Mouse (Mus musculus) testis, postnatal 14 days (tissue): ENCODE measurements around the gene Ttll11.

ENCODE experiments used
- DNase-seq: peaks from one replicate; pipeline ENCODE4 v3.0.0; 2021; ENCODE audit warnings: low spot score

Ttll11 gene

DNA sequence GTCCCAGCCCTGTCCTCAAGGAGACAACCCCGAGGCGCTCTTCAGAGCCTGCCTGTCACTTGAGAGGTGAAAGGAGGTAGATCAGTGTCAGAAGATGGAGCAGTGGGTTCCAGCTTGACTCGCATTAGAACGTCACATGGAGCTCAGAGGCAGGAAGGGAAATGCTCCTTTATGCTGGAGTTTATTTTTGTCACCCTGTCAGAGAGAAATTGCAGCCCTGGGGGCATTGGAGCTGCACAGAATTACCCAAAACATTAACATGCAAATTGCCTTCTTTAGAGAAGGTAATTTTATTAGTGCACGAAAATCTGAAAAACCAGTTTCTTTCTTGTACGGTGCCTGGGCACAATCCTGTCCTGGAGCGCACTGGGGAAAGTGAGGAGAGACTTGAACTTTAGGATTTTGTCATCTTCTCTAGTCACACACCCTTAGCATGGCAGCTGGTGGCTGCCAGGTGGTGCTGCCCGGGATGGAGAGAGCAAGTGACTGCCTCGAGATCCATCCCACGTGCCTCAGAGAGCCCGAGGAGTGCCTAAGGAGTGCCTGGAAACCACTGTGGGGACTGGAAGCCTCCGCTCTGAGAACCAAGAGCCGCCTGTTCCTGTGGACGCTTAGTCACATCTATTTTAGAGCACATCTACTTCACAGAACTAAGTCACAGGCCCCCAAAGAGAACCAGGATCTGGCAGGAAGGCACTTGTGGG is 211.7 kb downstream of the Ttll11 start:
- DNase-seq, result no peak

GRCm38 (mm10) chr2:35764328-35764727 is 215.4 kb downstream of the Ttll11 start:
- no peak for DNase-seq

- DNase-seq, result no peak
Observed at GRCm38 (mm10) chr2:35763818-35764217, 215.9 kb downstream of the Ttll11 start.

DNA sequence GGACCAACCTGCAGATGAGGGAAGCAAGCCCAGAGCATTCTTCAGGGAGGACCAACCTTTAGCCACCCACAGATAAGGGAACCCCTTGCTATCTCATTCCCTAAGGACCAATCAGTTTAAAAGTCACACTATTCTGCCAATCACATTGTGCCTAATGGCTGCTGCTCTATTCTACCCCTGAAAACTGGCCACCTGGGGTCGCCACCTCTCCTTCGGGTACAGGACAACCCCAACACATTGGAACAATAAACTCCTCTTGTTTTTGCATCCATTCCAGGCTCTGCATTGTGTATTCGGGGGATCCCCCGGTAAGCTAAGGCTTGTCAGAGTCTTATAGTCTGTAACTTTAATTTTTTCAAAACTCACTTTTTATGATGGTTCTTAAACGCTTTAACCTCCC is 218.3 kb downstream of the Ttll11 start:
- no peak for DNase-seq

GRCm38 (mm10) chr2:35760867-35761266 is 218.8 kb downstream of the Ttll11 start:
- DNase-seq, result no peak

GRCm38 (mm10) chr2:35760352-35760751 is 219.4 kb downstream of the Ttll11 start:
- no peak for DNase-seq

GRCm38 (mm10) chr2:35756467-35756866 is 223.2 kb downstream of the Ttll11 start:
- no peak for DNase-seq

- DNase-seq, result no peak
Observed at GRCm38 (mm10) chr2:35751781-35752505, 227.8 kb downstream of the Ttll11 start.

GRCm38 (mm10) chr2:35750533-35751141 is 229.1 kb downstream of the Ttll11 start:
- DNase-seq, result no peak

- no peak for DNase-seq
Observed at GRCm38 (mm10) chr2:35747371-35748035, 232.2 kb downstream of the Ttll11 start.

DNA sequence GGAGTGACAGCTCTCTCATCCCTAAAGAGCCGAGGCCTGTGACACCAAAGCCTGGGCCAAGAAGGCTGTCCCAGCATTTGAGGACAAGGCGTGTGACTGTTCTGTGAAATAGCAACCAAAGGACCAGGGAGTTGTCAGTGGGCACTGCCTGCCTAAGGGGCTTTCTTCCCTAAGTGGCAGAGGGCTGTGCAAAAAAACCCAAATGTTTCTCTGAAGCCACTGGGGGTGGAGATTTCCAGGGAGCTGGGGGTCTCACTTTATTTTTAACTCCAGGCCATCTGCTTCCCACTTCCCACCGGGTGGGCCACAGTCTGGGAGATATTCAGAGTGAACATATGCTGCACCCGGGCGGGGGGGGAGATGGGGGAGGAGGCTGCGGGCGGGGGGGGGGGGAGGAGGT is 233.1 kb downstream of the Ttll11 start:
- DNase-seq, result no peak

GRCm38 (mm10) chr2:35745876-35746275 is 233.8 kb downstream of the Ttll11 start:
- no peak for DNase-seq

DNA sequence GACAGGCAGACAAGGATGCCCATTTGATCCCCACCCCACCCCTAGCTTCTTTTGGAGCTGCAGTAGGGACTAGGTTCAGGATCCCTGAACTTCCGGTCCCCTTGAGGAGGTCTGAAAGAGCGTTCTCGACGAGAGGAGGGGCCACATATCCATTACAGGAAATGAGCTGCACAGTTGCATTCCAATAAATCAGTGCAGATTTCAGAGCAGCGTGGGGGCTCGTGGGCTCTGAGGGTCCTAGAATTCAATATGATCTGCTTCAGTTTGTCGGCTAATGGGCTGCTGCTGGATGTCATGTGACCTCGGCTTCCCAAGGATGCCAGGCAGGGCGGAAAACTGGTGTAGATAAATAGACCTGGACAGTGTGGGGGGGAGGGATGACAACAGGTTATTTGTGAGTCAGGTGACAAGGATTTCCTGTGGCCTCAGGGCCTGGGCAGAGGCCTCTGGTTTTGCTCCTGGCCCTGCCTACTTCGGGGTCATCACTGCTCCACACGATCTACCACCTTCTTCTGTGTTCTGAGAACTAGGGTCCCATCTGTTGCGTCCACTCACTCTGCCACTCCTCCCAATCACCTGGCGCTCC is 240.0 kb downstream of the Ttll11 start:
- no peak for DNase-seq

- no peak for DNase-seq
Observed at GRCm38 (mm10) chr2:35737467-35738027, 242.2 kb downstream of the Ttll11 start.

DNA sequence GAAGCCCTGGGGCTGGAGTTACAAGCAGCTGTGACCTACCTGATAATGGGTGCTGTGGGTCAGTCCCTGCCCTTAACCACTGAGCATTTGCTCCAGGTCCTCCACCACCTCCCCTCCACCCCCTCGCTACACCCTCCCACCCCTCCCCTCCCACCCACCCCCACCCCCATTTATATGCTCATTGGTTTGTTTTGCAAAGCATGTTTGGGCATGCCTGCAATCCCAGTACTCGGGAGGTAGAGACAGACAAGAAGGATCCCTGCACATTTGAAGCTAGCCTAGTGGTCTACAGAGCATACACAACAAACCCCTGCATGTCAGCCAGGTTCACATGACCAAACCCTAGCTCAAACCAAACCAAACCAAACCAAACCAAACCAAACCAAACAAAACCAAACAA is 243.7 kb downstream of the Ttll11 start:
- DNase-seq, result no peak

GRCm38 (mm10) chr2:35735001-35735400 is 244.7 kb downstream of the Ttll11 start:
- no peak for DNase-seq

GRCm38 (mm10) chr2:35731671-35732449 is 247.9 kb downstream of the Ttll11 start:
- DNase-seq, result no peak

DNA sequence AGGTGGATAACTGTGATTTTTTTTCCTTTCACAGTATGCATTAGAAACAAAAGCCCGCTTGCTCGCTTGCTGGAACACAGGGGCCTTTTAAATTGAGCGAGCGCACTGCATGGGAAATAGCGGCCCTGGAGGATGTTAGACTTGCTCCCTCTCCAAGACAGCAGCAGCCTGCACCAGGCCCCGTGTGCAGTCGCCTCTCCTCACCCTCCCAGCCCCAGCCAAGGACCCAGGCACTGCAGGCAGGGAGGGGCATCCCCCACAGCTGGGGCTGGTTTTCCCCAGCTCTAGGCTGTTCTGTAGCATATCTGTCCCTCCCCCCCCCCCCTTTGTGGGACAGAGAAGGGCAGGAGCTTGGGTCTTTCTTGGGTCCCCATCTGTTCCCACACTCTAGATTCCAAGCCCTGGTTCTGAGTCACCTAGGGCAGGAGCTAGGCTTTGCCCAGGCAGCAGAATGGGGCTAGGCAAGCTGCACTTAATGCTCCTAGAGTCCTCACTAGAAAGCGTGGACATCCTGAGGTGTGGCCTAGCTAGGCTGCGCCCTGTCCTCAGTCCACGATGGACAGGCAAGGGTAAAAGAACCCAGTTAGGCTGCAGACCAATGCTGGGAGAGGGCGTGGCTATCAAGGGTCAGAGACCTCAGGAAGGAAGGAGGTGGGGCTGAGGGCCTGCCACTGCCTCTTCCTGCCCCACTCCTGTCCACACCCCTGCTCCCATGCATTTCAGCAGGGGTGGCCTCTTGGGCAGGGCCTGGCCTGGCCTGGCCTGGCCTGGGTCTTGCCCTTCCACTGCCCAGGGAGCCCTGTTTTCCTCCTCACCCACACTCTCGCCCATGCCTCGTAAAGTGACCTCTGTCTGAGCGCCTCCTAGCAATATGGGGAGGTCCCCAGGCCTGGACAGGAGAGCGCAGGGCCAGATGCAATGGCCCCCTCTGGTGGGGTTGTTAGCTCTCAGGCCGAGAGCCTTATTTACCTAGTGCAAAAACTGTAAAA is 250.3 kb downstream of the Ttll11 start:
- DNase-seq, result no peak

DNA sequence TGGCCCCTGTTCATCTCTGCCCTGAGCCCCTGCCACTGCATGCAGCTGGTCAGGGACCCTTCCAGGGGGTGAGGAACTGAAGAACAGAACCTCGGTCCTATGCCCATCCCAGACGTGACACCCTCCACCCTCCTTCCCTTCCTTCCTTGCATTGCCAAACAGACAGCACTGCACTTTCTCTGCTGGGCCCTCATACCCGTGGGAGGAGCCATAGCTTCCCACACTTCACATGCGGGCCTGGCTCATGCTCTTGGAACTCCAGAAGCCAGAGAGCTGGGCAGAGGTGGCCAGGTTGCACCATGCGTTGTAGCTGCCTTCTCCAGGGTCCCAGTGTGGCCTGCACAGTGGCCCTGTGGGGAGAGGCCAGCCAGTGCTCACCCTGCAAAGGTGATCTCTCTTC is 251.1 kb downstream of the Ttll11 start:
- DNase-seq, result no peak

- DNase-seq, result no peak
Observed at GRCm38 (mm10) chr2:35723691-35724090, 256.0 kb downstream of the Ttll11 start.
